Mouse (Mus musculus) hindbrain, postnatal 0 days (tissue): ENCODE measurements around the gene Srsf4. TPM values are rescaled to one million over a fixed set of nuclear protein-coding genes. Genes with fewer than 3 reads are reported as not detected.

Source experiments
- ATAC-seq: fragments of 200-750 bp; cut with Nextera tagmentation; 2 replicates; pipeline ENCODE4 v1.8.0; 2017; ENCODE audit warnings: mild to moderate bottlenecking, moderate TSS enrichment, moderate library complexity
- DNase-seq: peaks from one replicate; pipeline ENCODE4 v3.0.0-alpha.2; 2015; ENCODE audit warnings: low spot score
- H3K27ac ChIP-seq: fragments of 300-500 bp; sonication (generic); 2 replicates; pipeline ENCODE4 v1.5.1; 2014; ENCODE audit warnings: mild to moderate bottlenecking
- H3K27me3 ChIP-seq: fragments of 300-500 bp; sonication (generic); 2 replicates; pipeline ENCODE4 v1.6.1; 2014; ENCODE audit warnings: low read length, mixed read lengths; ENCODE audit not compliant: insufficient read depth
- H3K36me3 ChIP-seq: fragments of 300-500 bp; sonication (generic); 2 replicates; pipeline ENCODE4 v1.6.1; 2014; ENCODE audit warnings: low read length, mixed read lengths; ENCODE audit not compliant: insufficient read depth
- H3K4me1 ChIP-seq: fragments of 300-500 bp; sonication (generic); 2 replicates; pipeline ENCODE4 v1.6.1; 2014; ENCODE audit warnings: antibody characterized with exemption, low read length, mixed read lengths; ENCODE audit not compliant: insufficient read depth
- H3K4me2 ChIP-seq: fragments of 300-500 bp; sonication (generic); 2 replicates; pipeline ENCODE4 v1.6.1; 2014; ENCODE audit warnings: low read depth, mild to moderate bottlenecking, low read length, moderate library complexity, mixed read lengths
- H3K4me3 ChIP-seq: fragments of 300-500 bp; sonication (generic); 2 replicates; pipeline ENCODE4 v1.5.1; 2014; ENCODE audit warnings: low read length
- H3K9ac ChIP-seq: fragments of 300-500 bp; sonication (generic); replicated peaks from 2 replicates; pipeline ENCODE4 v1.6.1; 2014; ENCODE audit warnings: mild to moderate bottlenecking, low read length, moderate library complexity, mixed read lengths
- H3K9me3 ChIP-seq: fragments of 300-500 bp; sonication (generic); 2 replicates; pipeline ENCODE4 v1.6.1; 2016; ENCODE audit warnings: low read length, mixed read lengths
- CTCF ChIP-seq: IDR thresholded peaks from 2 replicates; pipeline ENCODE4 v1.5.1; 2016; ENCODE audit warnings: antibody characterized with exemption, control low read depth, low read depth
- WGBS: fragments of 180-500 bp; shearing (Covaris S2); extraction: QIAGEN DNeasy Blood & Tissue Kit; methylation state at CpG from one replicate; pipeline ENCODE4 v1.1.7; 2014; 5-methylcytosine and 5-hydroxymethylcytosine counted together
- polyA plus RNA-seq: library from polyadenylated mRNA; unstranded; fragments of >200 nt; fragmentation: Nextera tagmentation; extraction: Ambion mirVana; gene quantifications from 2 replicates; pipeline ENCODE4 v1.2.1, GENCODE M21; 2015
- total RNA-seq: library from RNA; depleted of rRNA; stranded (reverse); fragments of >200 nt; gene quantifications from 2 replicates; pipeline ENCODE4 v1.2.3, GENCODE M21; 2014; rRNA removed

The Srsf4 gene
- total RNA-seq, result 25.9 and 28.3 TPM in 2 replicates
- 76.0 and 86.0 TPM in 2 replicates for polyA plus RNA-seq

GRCm38 (mm10) chr4:131873293-131874168 lies at the start of gene Srsf4:
TSS of gene Srsf4 (plus strand) at chr4:131873617.
- Histone ChIP-seq H3K4me1 (peaks cover 15% of the 10 kb centered on the region), H3K36me3 (no peaks in the 10 kb centered on the region), H3K4me3 (peak within 1 kb of the TSS; percentile 74), H3K9me3 (no peaks in the 10 kb centered on the region), H3K27ac (peak within 1 kb of the TSS; percentile 99), H3K9ac (peak within 1 kb of the TSS; percentile 90), H3K4me2 (peak within 1 kb of the TSS; percentile 96), H3K27me3 (no peaks in the 10 kb centered on the region)
- ATAC-seq (peak; percentile 97), DNase-seq (peak; percentile 98)
- WGBS, result under 1% methylated on average over 80 of the region's 116 CpGs
- no peak for TF ChIP-seq CTCF

- Histone ChIP-seq H3K27me3 (no peaks in the 10 kb centered on the region), H3K9me3 (no peaks in the 10 kb centered on the region), H3K27ac (no peak overlapping the region), H3K36me3 (no peaks in the 10 kb centered on the region), H3K4me1 (peaks cover 18% of the 10 kb centered on the region; the same call in 1 of the 2 replicates), H3K4me2 (no peak overlapping the region), H3K9ac (no peak overlapping the region), H3K4me3 (no peak overlapping the region)
- TF ChIP-seq CTCF, result no peak
- ATAC-seq, result no peak
- DNase-seq, result no peak
- 28% methylated on average over 3 of the region's 3 CpGs for WGBS
Measured at GRCm38 (mm10) chr4:131824939-131825338, 48.5 kb upstream of the Srsf4 start.

DNA sequence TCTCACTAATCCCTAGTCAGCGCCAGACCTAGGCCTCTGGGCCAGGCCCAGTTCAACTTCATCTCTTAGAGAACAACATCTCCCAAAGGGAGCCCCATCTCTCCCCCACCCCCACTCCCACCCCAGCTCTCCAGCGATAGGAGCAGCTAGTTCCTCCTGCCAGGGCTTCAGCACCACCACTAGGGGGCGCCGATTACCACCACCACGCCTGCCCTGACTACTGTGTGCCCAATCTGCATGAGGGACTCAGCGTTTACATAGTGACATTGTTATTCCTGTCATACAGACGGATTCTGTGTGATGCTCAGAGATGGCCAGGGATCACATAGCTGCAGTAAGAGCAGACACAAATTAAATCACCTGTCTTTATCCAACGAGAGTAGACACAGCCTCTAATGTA lies 47.6 kb upstream of the Srsf4 start:
- Histone ChIP-seq H3K4me3 (no peak overlapping the region), H3K27me3 (no peaks in the 10 kb centered on the region), H3K4me1 (peaks cover 16% of the 10 kb centered on the region; the same call in 1 of the 2 replicates), H3K36me3 (no peaks in the 10 kb centered on the region), H3K27ac (no peak overlapping the region), H3K4me2 (no peak overlapping the region), H3K9ac (no peak overlapping the region), H3K9me3 (no peaks in the 10 kb centered on the region)
- DNase-seq (no peak), ATAC-seq (no peak)
- peak; percentile 62 for TF ChIP-seq CTCF
- WGBS, result 52% methylated on average over 8 of the region's 8 CpGs

DNA sequence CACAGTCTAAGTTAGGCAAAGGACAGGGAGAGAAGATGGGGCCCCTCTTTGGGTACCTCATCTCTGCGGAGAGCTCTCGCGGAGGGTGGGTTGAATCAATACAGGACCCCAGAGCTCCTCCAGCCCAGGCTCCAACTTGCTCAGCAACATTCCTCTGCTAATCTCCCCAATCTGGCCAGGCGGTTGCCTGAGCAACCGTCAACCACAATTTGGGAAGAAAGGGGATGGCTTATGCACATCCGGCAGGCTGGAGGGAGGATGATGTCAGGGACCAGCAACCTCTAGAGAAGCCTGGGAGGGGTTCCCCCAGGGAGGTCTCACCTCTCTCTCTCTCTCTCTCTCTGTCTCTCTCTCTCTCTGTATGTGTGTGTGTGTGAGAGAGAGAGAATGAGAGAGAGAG lies 46.5 kb upstream of the Srsf4 start:
- DNase-seq, result peak; percentile 46
- Histone ChIP-seq H3K9me3 (no peaks in the 10 kb centered on the region), H3K9ac (no peak overlapping the region), H3K4me1 (peaks cover 6% of the 10 kb centered on the region; the same call in 1 of the 2 replicates), H3K27me3 (no peaks in the 10 kb centered on the region), H3K27ac (no peak overlapping the region), H3K4me3 (no peak overlapping the region), H3K36me3 (no peaks in the 10 kb centered on the region), H3K4me2 (no peak overlapping the region)
- no peak; the same call in 1 of the 2 replicates for ATAC-seq
- WGBS, result 11% methylated on average over 6 of the region's 6 CpGs
- no peak for TF ChIP-seq CTCF

GRCm38 (mm10) chr4:131829123-131829522 lies 44.3 kb upstream of the Srsf4 start:
- no peak overlapping the region for H3K9ac ChIP-seq
- no peak overlapping the region for H3K4me3 ChIP-seq
- H3K27me3 ChIP-seq, result no peaks in the 10 kb centered on the region
- no peak for DNase-seq
- ATAC-seq, result no peak
- no peaks in the 10 kb centered on the region for H3K9me3 ChIP-seq
- no peak for TF ChIP-seq CTCF
- no peaks in the 10 kb centered on the region for H3K36me3 ChIP-seq
- H3K27ac ChIP-seq, result no peak overlapping the region
- 78% methylated on average over 8 of the region's 8 CpGs for WGBS
- H3K4me2 ChIP-seq, result no peak overlapping the region
- H3K4me1 ChIP-seq, result 0 out of 2 replicates have a peak, but pooled peaks cover 5% of the 10 kb centered on the region

DNA sequence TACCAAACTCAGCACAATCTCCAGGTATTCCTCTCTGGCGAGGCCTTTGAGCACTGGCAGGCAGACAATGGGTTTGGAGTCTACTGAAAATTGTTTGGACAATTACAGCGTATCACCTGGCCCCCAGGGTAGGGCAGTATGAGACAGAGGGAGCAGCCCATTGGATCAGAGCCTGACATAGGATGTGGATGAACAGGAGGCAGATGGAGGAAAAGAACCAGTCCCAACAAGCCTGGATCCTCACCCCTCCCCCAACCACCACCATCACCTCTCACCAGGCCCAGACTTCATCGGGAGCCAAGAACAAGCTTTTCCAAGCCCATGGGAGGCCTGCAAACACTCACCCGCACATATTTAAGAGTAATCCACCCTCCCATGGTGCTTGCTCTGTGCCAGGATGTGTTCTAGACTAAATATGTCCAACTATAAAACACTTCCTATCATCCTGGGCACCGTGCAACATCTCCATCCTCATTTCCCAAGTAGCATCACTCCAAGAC lies 41.8 kb upstream of the Srsf4 start:
- Histone ChIP-seq H3K4me1 (0 out of 2 replicates have a peak, but pooled peaks cover 5% of the 10 kb centered on the region), H3K27me3 (no peaks in the 10 kb centered on the region), H3K9ac (no peak overlapping the region), H3K36me3 (no peaks in the 10 kb centered on the region), H3K9me3 (no peaks in the 10 kb centered on the region), H3K4me3 (no peak overlapping the region), H3K27ac (no peak overlapping the region), H3K4me2 (no peak overlapping the region)
- DNase-seq, result no peak
- no peak for ATAC-seq
- no peak for TF ChIP-seq CTCF
- WGBS, result 81% methylated on average over 5 of the region's 5 CpGs
